Mouse (Mus musculus): ENCODE data around the gene Agpat1. TPM values are rescaled to one million over a fixed set of nuclear protein-coding genes. Genes with fewer than 3 reads are reported as not detected.

Agpat1 gene
- 100 to 1,000 TPM; 161 to 177 TPM for total RNA-seq (2021)

DNA sequence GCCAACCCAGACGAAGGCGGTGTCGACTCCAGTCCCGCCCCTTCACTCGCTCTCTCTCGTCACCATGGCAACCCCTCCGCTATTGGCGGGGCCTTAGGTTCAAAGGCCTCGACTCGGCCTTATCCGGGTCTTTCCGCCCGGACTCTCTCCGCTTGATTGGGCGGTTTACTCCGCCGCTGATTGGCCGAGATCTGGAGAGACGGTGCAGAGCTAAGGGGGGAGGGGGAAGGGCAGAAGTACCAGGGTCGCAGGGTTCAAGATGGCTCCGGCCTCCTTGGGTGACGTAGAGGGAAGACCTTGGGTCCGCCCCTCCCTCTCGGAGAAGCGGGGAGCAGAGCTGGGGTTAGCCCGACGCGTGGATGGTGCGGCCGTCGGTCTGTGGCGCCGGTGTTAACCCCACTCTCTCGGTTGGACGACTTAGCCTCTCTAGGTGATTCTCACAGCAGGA lies at the start of gene Agpat1:
TSS of gene Agpat1 (plus strand) at position 202 of the 448 bp plus-strand sequence.
- peak; percentile 97 to 98 for DNase-seq (ENCODE audit: low spot score in 2 of 2)
- intact Hi-C loops (cut with DNase I): loop anchor here (2.0 kb wide), 1 partner anchor 17 kb away; no protein-coding TSS in a partner anchor

DNA sequence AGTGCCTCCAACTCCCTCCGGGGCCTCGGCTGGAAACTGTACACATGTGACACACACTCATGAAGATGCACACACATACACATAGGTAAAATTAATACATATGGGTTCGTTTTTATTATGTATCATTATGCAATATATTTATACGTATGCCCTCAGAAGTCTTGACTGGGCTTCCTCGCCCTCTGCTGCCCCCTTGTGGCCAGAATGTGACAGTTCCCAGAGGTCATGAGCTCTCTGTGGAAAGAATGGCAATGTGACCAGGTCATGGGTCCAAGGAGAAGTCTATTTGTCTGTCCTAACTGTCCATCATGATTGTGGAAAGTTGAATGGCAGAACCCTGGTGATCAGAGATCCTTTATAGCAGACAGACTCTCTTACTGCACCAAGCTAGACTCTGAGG lies 48.6 kb upstream of the Agpat1 start:
- intact Hi-C loops (cut with DNase I): loop anchor here (5.0 kb wide), 1 partner anchor 113 kb away; no protein-coding TSS in a partner anchor
- peak; percentile 47 to 60 for DNase-seq (ENCODE audit: low spot score in 2 of 2)

DNA sequence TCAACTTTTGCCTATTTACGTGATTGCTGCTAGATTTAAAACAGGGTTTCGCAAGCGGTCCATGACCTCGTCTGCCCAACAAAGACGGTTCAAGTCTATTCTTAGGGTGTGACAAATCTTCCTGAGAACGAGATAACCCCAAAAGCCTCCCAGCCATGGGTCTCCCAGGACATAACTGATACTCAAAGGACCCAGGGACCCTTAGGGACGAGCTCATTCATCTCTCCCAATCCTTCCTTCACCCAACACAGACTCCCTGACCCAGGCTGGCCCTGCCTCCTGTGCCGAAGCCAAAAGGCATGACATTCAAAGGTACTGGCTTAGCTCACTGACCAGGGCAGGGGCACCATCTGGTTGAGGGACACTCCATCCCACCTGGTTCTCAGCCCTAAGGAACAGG lies 47.7 kb upstream of the Agpat1 start:
- intact Hi-C loops (cut with DNase I): loop anchor here (5.0 kb wide), 1 partner anchor 114 kb away; no protein-coding TSS in a partner anchor

DNA sequence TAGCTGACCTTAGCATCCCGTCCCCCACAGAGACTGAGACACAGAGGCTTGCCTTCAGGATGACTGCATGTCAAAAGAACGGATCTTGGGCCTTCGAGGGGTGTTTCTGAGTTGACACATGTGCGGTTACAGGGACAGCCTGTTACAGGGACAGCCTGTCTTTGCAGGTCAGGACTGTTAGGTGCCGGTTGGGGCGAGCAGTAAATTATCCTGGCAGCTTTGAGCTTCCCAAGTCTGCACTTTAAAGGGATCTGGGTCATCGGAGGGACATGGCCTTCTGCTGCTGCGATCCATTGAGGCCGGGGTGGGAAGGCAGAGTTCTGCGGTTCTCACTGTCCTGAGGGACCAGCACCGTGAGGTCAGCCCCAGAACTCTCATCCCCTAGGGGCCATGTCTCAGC lies 46.7 kb upstream of the Agpat1 start:
- no peak for DNase-seq (ENCODE audit: low spot score in 2 of 2)
- intact Hi-C loops (cut with DNase I): loop anchor here (5.0 kb wide), 1 partner anchor 115 kb away; no protein-coding TSS in a partner anchor

More for the DNA sequence above, 47.7 kb upstream of the Agpat1 start:
- no peak for DNase-seq (ENCODE audit: low spot score in 2 of 2)

DNA sequence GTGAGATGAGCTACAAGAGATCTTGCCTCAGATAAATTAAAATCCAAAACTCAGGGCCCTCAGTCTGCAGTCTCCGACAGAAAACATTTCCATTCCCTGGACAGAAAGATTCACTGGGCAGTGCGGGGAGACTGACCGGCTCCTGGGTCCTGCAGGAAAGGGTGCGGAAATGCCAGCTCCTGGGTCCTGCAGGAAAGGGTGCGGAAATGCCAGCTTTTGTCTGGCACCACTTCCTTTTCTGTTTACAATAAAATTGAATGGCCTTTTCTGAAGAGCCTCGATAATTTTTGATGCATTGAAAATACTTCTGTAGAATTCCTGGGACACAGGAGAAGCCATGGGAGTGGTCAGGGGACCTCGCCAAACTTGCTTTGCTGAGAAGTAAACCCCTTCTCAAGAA lies 44.9 kb upstream of the Agpat1 start:
- DNase-seq (ENCODE audit: low spot score in 2 of 2): no peak
- intact Hi-C loops (cut with DNase I): loop anchor here (5.0 kb wide), 1 partner anchor 117 kb away; no protein-coding TSS in a partner anchor

DNA sequence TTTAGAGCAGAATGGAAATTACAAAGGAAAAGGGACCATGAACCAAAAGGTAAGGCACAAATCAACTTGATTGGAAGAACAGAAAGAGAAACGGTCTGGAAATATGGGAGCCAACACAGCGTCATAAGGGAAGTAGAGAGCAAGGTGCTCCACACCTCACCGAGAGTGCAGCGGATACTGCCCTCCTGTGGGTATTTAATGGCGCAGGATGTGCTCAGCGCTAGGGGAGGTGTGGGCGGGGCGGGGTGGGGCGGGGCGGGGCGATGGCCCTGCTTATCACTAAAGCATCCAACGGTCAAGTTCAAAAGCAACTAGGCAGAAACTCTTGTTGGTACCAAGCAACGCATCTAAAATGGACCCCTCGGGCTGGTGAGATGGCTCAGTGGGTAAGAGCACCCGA lies 44.2 kb upstream of the Agpat1 start:
- intact Hi-C loops (cut with DNase I): loop anchor here (5.0 kb wide), 1 partner anchor 118 kb away; no protein-coding TSS in a partner anchor
- no peak for DNase-seq (ENCODE audit: low spot score in 2 of 2)

DNA sequence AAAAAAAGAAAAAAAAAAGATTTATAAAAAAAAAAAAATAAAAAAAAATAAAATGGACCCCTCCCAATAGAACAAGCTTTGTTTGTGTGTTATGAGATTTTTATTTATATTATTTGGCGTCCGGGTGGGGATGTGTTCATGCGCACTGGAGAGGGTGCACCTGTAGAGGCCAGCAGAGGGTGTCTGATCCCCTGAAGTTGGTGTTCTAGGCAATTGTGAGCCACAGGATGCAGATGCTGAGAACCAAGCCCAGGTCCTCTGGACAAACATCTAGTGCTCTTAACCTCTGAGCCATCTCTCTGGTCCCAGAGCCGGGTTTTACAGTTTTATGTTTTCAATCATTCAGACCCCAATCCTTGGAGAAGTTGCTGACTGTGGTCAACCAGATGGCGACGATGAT lies 43.6 kb upstream of the Agpat1 start:
- intact Hi-C loops (cut with DNase I): no loop called here
- no peak for DNase-seq (ENCODE audit: low spot score in 2 of 2)

DNA sequence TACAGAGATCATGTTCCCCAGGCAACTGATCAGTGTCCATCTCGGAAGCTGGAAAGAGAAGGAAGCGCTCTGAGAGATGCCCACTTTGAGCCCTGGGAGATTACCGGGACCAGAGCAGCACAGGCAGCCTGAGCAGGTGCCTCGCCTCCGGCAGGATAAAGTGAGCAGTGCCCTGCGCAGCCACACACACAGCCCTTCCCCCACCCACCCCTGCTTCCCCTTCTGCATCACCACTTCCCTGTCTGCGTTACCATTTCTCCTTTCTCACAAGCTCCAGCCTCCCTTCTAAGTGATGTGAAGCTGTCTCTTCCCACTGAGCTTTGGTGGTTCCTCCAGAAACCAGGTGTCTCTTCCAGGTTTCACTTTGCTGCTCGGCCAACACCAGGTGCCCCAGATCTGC lies 42.9 kb upstream of the Agpat1 start:
- intact Hi-C loops (cut with DNase I): no loop called here

DNA sequence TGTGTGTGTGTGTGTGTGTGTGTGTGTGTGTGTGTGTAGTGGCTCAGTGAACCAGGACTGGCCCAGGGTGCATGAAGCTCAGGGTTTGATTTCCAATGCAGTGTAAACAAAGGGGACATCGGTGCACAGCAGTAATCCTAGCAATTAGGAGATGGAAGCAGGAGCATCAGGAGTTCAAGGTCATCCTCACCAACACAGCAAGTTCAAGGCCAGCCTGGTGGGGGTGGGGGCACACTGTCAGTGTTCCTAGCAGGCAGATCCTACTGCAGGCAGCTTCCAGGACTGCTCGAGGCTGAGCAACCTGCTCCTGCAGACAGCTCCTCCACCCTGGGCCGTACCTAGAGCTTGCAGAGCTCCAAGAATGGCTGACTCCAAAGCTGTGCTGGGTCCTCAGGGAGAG lies 41.5 kb upstream of the Agpat1 start:
- no peak for DNase-seq (ENCODE audit: low spot score in 2 of 2)
- intact Hi-C loops (cut with DNase I): no loop called here

More for the DNA sequence above, 42.9 kb upstream of the Agpat1 start:
- no peak for DNase-seq (ENCODE audit: low spot score in 2 of 2)

DNA sequence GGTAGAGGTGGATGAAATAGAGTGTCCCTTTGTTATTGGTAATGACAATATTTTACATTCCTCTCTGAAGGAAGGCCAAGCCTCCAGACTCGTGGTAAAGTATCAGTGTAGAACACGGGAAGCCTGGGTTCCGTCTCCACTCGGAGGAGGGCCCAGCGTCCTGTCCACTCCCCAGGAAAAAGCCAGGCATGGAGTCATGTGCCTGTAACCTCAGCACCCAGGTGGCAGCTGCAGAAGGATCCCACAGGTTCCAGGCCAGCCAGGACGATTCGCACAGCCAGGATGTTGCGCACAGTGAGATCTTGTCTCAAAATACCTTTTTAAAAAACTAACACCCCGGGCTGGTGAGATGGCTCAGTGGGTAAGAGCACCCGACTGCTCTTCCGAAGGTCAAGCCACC lies 40.7 kb upstream of the Agpat1 start:
- DNase-seq (ENCODE audit: low spot score in 2 of 2): no peak
- intact Hi-C loops (cut with DNase I): no loop called here

DNA sequence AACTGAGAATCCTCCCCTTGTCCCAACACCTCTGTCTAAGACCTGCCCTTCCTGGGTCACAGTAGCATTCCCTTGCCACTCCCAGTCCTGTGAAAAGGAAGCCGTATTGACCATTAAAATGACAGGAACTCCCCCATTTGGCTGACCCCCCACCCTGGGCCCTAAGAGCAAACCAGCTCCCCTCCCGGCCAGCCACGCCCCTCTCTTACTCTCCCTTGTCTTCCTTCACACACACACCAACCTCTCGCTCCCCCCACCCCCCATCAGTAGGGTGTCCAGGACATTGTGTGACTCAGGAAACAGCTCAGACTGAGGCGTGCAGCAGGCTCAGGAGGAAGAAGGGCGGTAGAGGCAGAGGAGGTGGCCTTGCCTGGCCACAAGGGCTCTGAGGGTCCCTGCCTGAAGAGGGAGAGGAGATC lies 40.0 kb upstream of the Agpat1 start, which contains the start of gene Notch4:
TSS of gene Notch4 (plus strand) at position 266 of the 419 bp plus-strand sequence.
- no peak for DNase-seq (ENCODE audit: low spot score in 2 of 2)
- intact Hi-C loops (cut with DNase I): no loop called here

DNA sequence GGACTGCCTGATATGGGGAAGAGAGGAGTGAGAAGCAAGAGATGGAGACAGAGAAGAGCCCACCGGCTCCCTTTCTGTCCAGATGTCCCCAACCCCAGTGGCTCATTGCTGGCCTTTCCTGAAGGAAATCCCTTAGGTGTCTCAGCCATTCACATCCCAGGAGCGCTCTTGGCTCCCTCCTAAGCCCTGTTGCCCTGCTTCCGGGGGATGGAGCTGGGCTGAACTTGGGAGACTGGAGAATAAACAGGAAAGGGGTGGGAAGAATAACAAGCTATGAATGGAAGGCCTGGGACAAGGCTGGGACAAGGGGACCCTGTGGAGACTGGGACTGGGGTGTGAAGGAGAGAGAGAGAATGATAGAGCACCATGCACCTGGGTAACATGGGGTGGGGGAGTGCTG lies 39.3 kb upstream of the Agpat1 start:
- intact Hi-C loops (cut with DNase I): no loop called here
- no peak for DNase-seq (ENCODE audit: low spot score in 2 of 2)

DNA sequence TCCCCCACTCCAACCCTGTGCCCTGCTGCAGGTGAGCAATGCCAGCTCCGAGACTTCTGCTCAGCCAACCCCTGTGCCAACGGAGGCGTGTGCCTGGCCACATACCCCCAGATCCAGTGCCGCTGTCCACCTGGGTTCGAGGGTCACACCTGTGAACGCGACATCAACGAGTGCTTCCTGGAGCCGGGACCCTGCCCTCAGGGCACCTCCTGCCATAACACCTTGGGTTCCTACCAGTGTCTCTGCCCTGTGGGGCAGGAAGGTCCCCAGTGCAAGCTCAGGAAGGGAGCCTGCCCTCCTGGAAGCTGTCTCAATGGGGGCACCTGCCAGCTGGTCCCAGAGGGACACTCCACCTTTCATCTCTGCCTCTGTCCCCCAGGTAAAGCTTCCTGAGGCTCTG lies 36.8 kb upstream of the Agpat1 start:
- no peak for DNase-seq (ENCODE audit: low spot score in 2 of 2)
- intact Hi-C loops (cut with DNase I): no loop called here

DNA sequence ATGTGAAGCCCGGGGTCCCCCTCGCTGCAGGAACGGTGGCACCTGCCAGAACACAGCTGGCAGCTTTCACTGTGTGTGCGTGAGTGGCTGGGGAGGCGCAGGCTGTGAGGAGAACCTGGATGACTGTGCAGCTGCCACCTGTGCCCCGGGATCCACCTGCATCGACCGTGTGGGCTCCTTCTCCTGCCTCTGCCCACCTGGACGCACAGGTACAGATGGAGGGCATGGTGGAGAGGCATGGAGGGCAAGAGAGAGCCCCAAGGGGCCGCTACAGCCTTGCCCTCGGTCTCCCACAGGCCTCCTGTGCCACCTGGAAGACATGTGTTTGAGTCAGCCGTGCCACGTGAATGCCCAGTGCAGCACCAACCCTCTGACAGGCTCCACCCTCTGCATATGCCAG lies 35.6 kb upstream of the Agpat1 start:
- intact Hi-C loops (cut with DNase I): no loop called here

DNA sequence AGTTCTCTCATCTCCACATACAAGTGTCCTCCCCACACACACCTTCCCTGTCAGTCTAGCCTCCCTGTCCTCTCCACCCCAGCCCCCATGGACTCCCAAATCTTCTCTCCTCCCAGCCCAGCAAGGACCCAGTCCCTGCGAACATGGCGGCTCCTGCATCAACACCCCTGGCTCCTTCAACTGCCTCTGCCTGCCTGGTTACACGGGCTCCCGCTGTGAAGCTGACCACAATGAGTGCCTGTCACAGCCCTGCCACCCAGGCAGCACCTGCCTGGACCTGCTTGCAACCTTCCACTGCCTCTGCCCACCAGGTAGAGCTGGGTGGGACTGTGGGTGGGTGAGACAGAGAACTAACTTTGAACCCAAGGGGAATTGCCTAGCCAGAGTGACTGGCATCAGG lies 34.1 kb upstream of the Agpat1 start:
- DNase-seq (ENCODE audit: low spot score in 2 of 2): no peak
- intact Hi-C loops (cut with DNase I): no loop called here

More for the DNA sequence above, 35.6 kb upstream of the Agpat1 start:
- DNase-seq (ENCODE audit: low spot score in 2 of 2): no peak

DNA sequence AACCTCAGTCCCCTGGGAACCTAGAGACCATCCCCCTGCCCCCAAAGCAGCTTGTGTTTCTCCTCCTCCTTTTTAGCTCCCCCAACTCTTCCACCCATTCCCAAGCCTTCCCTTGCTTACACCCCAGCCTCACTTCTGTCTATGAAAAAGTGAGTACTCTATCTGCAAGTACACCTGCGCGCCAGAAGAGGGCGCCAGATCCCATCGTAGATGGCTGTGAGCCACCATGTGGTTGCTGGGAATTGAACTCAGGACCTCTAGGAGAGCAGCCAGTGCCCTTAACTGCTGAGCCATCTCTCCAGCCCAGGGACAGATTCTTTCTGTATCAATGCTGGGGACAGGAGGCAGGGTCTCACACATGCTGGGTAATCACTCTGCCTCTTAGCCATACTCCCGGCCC lies 32.2 kb upstream of the Agpat1 start:
- intact Hi-C loops (cut with DNase I): no loop called here

DNA sequence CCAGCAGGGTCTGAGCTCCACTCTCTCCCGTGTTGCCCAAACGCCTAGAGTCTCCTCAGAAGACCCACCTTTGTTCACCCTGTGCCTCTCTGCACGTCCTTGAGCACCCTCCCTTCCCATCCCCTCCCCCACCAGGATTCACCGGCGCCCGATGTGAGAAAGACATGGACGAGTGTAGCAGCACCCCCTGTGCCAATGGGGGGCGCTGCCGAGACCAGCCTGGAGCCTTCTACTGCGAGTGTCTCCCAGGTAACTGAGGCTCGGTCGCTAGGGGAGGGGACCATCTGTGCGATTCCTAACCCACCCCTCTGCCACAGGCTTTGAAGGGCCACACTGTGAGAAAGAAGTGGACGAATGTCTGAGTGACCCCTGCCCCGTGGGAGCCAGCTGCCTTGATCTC lies 31.7 kb upstream of the Agpat1 start:
- intact Hi-C loops (cut with DNase I): no loop called here

More for the DNA sequence above, 32.2 kb upstream of the Agpat1 start:
- DNase-seq (ENCODE audit: low spot score in 2 of 2): no peak

DNA sequence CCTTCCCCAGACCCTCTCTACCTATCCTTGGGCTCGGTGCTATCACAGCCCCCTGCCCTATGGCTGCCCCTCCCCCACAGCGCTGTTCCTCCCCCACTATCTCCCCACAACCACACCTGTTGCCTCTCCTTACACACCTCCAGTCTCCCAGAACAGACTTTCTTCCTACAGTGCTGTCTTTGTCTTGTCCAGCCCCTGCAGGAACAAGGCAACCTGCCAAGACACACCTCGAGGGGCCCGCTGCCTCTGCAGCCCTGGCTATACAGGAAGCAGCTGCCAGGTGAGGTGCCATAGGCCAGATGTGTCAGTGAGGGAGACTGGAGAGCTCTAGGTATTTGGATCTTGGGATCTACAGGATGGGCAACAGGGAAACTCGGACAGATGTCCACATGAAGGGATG lies 27.5 kb upstream of the Agpat1 start:
- intact Hi-C loops (cut with DNase I): no loop called here
- no peak for DNase-seq (ENCODE audit: low spot score in 2 of 2)

More for the DNA sequence above, 31.7 kb upstream of the Agpat1 start:
- DNase-seq (ENCODE audit: low spot score in 2 of 2): no peak

DNA sequence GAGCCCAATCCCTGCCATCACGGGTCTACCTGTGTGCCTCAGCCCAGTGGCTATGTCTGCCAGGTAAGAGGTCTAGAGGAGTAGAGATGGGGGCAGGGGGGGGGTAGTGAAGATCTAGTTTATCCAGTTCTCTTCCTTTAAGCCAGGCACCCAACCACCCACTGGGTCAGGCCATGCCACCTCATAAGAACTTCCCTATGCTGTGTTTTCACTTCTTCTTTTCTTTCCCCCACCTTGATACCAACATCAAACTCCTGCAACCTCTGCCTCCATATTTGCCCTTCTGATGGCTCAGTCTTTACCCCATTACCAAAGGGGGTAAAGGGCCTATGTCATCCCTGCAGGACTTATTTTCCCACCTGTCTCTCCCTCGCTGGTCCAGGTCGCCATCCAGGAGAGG lies 26.0 kb upstream of the Agpat1 start:
- DNase-seq (ENCODE audit: low spot score in 2 of 2): no peak
- intact Hi-C loops (cut with DNase I): no loop called here

DNA sequence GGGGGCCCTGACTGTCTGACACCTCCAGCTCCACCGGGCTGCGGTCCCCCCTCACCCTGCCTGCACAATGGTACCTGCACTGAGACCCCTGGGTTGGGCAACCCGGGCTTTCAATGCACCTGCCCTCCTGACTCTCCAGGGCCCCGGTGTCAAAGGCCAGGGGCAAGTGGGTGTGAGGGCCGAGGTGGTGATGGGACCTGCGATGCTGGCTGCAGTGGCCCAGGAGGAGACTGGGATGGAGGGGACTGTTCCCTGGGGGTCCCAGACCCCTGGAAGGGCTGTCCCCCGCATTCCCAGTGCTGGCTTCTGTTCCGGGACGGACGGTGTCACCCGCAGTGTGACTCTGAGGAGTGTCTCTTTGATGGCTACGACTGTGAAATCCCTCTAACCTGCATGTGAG lies 21.5 kb upstream of the Agpat1 start:
- intact Hi-C loops (cut with DNase I): no loop called here
- no peak for DNase-seq (ENCODE audit: low spot score in 2 of 2)

DNA sequence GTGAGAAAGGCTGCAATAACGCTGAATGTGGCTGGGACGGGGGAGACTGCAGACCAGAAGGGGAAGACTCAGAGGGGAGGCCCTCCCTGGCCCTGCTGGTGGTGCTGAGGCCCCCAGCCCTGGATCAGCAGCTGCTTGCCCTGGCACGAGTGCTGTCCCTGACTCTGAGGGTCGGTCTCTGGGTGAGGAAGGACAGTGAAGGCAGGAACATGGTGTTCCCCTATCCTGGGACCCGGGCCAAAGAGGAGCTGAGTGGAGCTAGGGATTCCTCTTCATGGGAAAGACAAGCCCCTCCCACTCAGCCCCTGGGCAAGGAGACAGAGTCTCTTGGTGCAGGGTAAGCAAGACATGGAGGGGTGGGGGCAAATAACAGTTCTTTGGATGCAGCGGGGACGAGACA lies 20.7 kb upstream of the Agpat1 start:
- intact Hi-C loops (cut with DNase I): no loop called here
- no peak for DNase-seq (ENCODE audit: low spot score in 2 of 2)

DNA sequence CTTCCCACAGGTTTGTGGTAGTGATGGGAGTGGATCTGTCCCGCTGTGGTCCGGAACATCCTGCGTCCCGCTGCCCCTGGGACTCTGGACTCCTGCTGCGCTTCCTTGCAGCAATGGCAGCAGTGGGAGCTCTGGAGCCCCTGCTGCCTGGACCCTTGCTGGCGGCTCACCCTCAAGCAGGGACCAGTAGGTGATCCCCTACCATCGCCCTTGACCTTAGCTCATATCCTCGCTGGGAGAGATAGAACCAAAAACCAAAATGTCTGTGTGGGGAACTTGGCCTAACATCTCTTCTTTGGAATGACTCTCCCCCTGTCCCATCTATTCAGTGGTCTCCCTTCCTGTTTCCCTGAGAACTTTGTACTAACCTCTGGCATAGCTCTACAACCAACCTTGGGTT lies 20.2 kb upstream of the Agpat1 start:
- no peak for DNase-seq (ENCODE audit: low spot score in 2 of 2)
- intact Hi-C loops (cut with DNase I): no loop called here

All from left cerebral cortex, postnatal 36 days (tissue).